Mouse (Mus musculus) embryo, embryonic 11.5 days (tissue): ENCODE measurements around the gene Gm21258.
"Not testable (repeated sequence)": the region's sequence is repeated elsewhere in the genome, so short reads cannot be mapped to it uniquely, and the experiment has no call there.

Experiments used
- DNase-seq: peaks from one replicate; pipeline ENCODE4 v3.0.0-alpha.2; 2012; ENCODE audit warnings: low read depth, low spot score

Gene Gm21258

GRCm38 (mm10) chrY:52779740-52780139, at the start of gene Gm21258:
Gene Gm21258, plus strand, starts transcription at chrY:52780040.
- DNase-seq, result not testable (repeated sequence)
